Mouse (Mus musculus) E14TG2a.4 (cell line): ENCODE measurements around the gene Celf5.

Experiments
- CTCF ChIP-seq: conservative IDR thresholded peaks from 2 replicates; pipeline ENCODE4 v1.5.1; 2014; ENCODE audit warnings: low read length
- NANOG ChIP-seq: IDR thresholded peaks from 2 replicates; pipeline ENCODE4 v1.6.1; 2014; ENCODE audit warnings: borderline replicate concordance, low read length, mixed read lengths
- POU5F1 ChIP-seq: IDR thresholded peaks from 2 replicates; pipeline ENCODE4 v1.6.1; 2014; ENCODE audit warnings: low read length, borderline replicate concordance

DNA sequence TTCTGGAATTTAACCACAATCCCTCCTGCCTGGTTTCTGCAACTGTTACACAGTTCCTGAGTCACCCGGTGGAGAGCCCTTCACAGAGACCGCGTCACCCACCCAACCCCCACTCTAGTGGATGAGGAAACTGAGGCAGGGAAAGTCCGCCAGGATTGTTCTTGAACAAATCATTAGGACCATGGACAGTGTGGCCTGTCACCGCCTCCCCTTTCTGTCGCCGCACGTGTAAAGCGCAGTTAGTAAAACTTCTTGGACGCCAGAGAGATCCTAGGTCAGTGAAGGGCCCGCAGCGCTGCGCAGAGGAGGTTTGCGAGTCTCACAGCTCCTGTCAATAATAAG, 29.6 kb downstream of the Celf5 start:
- TF ChIP-seq CTCF (no peak), NANOG (no peak), POU5F1 (no peak)
